15 mouse cellular contexts compared by ENCODE assay signal in the genomic region with DNA sequence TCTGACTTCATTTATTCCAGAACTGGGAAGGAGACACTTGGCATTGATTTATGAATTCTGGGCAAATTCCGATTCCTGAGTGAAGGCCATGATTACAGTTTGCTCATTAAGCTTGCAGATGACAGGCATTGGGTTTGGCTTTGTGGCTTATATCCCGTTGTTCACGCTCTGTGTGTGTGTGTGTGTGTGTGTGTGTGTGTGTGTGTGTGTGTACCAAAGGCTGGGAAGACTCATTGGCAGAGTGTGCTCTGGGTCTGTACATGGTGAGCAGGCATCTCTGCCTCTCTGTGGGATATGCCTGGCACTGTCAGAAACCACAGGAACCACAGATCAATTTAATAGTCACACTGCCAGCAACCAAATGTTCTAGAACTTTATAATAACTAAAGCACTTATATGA. TPM values are rescaled to one million over a fixed set of nuclear protein-coding genes. Genes with fewer than 3 reads are reported as not detected.
"Had no signal": no experiment of that assay in that cellular context is flagged by ENCODE, and none has a peak within 500 bp of the region (broad histone marks: within the 10 kb centered on the region; RNA-seq: fewer than 3 reads in every experiment).

No protein-coding gene starts in this region.

- H3K9me3 ChIP-seq: limb, embryonic 15.5 days; lung, embryonic 15.5 days had no signal

- H3K4me1 ChIP-seq: limb, embryonic 15.5 days; liver, embryonic 12.5 days; megakaryocyte, embryonic 14.5 days; midbrain, embryonic 12.5 days had no signal

- H3K27ac ChIP-seq: kidney, postnatal 0 days; limb, embryonic 15.5 days; liver, embryonic 12.5 days; lung, embryonic 15.5 days; macrophage; midbrain, embryonic 12.5 days; neural tube, embryonic 13.5 days had no signal

- ATAC-seq: liver, embryonic 12.5 days had no signal

- H3K36me3 ChIP-seq: limb, embryonic 15.5 days; liver, embryonic 12.5 days; lung, embryonic 15.5 days; midbrain, embryonic 12.5 days; neural tube, embryonic 13.5 days had no signal

- H3K4me2 ChIP-seq: limb, embryonic 15.5 days; liver, embryonic 12.5 days; lung, embryonic 15.5 days; midbrain, embryonic 12.5 days; neural tube, embryonic 13.5 days had no signal

- H3K27me3 ChIP-seq: liver, embryonic 12.5 days; lung, embryonic 15.5 days; megakaryocyte, embryonic 14.5 days; midbrain, embryonic 12.5 days; neural tube, embryonic 13.5 days had no signal

- DNase-seq: kidney, postnatal 36 days; layer of hippocampus, adult 9-11 months; layer of hippocampus, postnatal 36 days; lung, postnatal 14 days; right cerebral cortex, adult 18-20 months; right cerebral cortex, postnatal 25 days; thymus, postnatal 4 days had no signal

- H3K9ac ChIP-seq: limb, embryonic 15.5 days; liver, embryonic 12.5 days; lung, embryonic 15.5 days; midbrain, embryonic 12.5 days; neural tube, embryonic 13.5 days had no signal

- H3K4me3 ChIP-seq: limb, embryonic 15.5 days; liver, embryonic 12.5 days; lung, embryonic 15.5 days; midbrain, embryonic 12.5 days; neural tube, embryonic 13.5 days had no signal

RNA-seq across cellular contexts. Expression of a gene that starts 17.3 kb away (rescaled TPM):
- polyA plus RNA-seq: macrophage had no signal
